Mouse (Mus musculus) lung, postnatal 0 days (tissue): ENCODE results near the gene Rundc3a.

Experiments used
- CTCF ChIP-seq: IDR thresholded peaks from 2 replicates; pipeline ENCODE4 v1.5.1; 2016; ENCODE audit warnings: antibody characterized with exemption, mild to moderate bottlenecking
- EP300 ChIP-seq: IDR thresholded peaks from 2 replicates; pipeline ENCODE4 v1.6.1; 2016; ENCODE audit warnings: antibody characterized with exemption, mild to moderate bottlenecking, control low read depth

DNA sequence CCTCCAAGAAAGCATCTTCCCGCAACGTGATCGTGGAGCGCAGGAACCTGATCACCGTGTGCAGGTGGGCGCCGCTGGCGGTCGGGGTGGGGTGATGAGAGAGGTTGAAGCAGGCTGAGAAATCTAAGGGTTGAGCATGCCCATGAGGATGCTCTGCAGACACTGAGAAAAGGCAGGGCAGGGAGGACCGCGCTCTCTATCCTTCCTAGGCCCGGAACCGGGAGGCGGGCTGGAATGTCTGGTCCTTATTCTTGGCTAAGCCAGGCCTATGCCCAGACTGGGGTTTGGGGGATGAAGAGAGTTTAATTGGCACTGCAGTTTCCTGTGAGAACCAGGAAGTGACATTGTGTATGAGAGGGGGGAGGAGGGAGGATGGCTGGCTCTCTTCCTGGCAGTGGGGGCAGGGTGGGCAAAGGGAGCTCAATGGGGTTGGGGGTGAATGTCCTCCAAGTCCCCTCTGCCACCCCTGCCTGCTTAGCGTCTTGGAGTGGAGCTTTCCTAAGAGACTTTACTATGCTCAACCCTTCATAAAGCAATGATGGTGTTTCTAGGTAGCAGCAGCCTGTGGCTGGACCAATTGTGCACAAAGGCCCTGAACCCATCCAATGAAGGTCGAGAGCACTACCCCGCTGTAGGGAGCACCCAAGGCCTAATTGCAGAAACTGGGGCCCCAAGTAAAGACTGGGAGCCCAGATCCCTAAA is 667 bp downstream of the Rundc3a start:
- TF ChIP-seq CTCF, result no peak
- no peak for TF ChIP-seq EP300
